Mouse (Mus musculus): ENCODE results near the gene Vmn2r52.
"Not testable (repeated sequence)": the region's sequence is repeated elsewhere in the genome, so short reads cannot be mapped to it uniquely, and the experiment has no call there.

The Vmn2r52 gene

GRCm38 (mm10) chr7:10176473-10176872 is at the start of gene Vmn2r52:
Gene Vmn2r52, minus strand, starts transcription at chr7:10176573.
- no peak for DNase-seq (ENCODE audit: low read depth, low spot score)

- DNase-seq (ENCODE audit: low read depth, low spot score) = not testable (repeated sequence)
Measured at GRCm38 (mm10) chr7:10105641-10106040, 70.7 kb downstream of the Vmn2r52 start, which contains the start of gene Vmn2r51. Gene Vmn2r51, minus strand, starts transcription at chr7:10105741.

Data from brain, embryonic 18.5 days (tissue).